ENCODE assay signal across 20 mouse cellular contexts in genomic region chr7:111256199-111256598, GRCm38 (mm10).
A peak's percentile ranks its signal among the peaks of the same experiment; 100 is the strongest.
DNase-seq lines count a peak whose midpoint lies in the region; ATAC-seq and TF ChIP-seq lines count a peak whose summit lies in the region.
"Had no signal": no experiment of that assay in that cellular context is flagged by ENCODE, and none has a peak within 500 bp of the region (broad histone marks: within the 10 kb centered on the region; RNA-seq: fewer than 3 reads in every experiment).

No protein-coding gene starts in this region.

- no peak for TF ChIP-seq EP300 in heart, adult 2 months (IDR thresholded peaks at IDR 0.05; ENCODE audit: insufficient read depth, low read depth, low read length)

- H3K4me3 ChIP-seq in heart, adult 2 months, result no peak overlapping the region
- H3K4me3 ChIP-seq in limb, embryonic 13.5 days, result no peak overlapping the region
- H3K4me3 ChIP-seq in limb, embryonic 10.5 days, result no peak overlapping the region
- H3K4me3 ChIP-seq: forebrain, embryonic 10.5 days; heart, embryonic 13.5 days; liver, embryonic 13.5 days; lung, embryonic 15.5 days had no signal

- no peak overlapping the region for H3K9ac ChIP-seq in heart, adult 2 months (ENCODE audit: low read depth, low read length)
- H3K9ac ChIP-seq in limb, embryonic 13.5 days, result no peak overlapping the region
- H3K9ac ChIP-seq: heart, embryonic 13.5 days; liver, embryonic 13.5 days; lung, embryonic 15.5 days had no signal

- H3K36me3 ChIP-seq in heart, adult 2 months (ENCODE audit: control insufficient read depth, insufficient read depth, low read length), result no peaks in the 10 kb centered on the region
- no peaks in the 10 kb centered on the region for H3K36me3 ChIP-seq in limb, embryonic 13.5 days
- H3K36me3 ChIP-seq in limb, embryonic 10.5 days, result no peaks in the 10 kb centered on the region
- H3K36me3 ChIP-seq: forebrain, embryonic 10.5 days; heart, embryonic 13.5 days; liver, embryonic 13.5 days; lung, embryonic 15.5 days had no signal

- ATAC-seq in limb, embryonic 13.5 days (ENCODE audit: low FRiP score, low read depth), result peak; percentile 67; the same call in 1 of the 2 replicates

- H3K9me3 ChIP-seq in limb, embryonic 13.5 days, result no peaks in the 10 kb centered on the region
- no peaks in the 10 kb centered on the region for H3K9me3 ChIP-seq in limb, embryonic 10.5 days (replicated peaks)
- H3K9me3 ChIP-seq: forebrain, embryonic 10.5 days; heart, embryonic 13.5 days; liver, embryonic 13.5 days; lung, embryonic 15.5 days had no signal

- H3K4me2 ChIP-seq in limb, embryonic 13.5 days (replicated peaks), result no peak overlapping the region
- H3K4me2 ChIP-seq: heart, embryonic 13.5 days; liver, embryonic 13.5 days; lung, embryonic 15.5 days; midbrain, embryonic 11.5 days had no signal

- no peaks in the 10 kb centered on the region for H3K27me3 ChIP-seq in heart, adult 2 months (ENCODE audit: control insufficient read depth, insufficient read depth, low read length)
- H3K27me3 ChIP-seq in limb, embryonic 13.5 days, result peaks cover 2% of the 10 kb centered on the region; the same call in 1 of the 2 replicates
- H3K27me3 ChIP-seq in limb, embryonic 10.5 days (ENCODE audit: low read depth, poor library complexity, severe bottlenecking), result no peaks in the 10 kb centered on the region
- H3K27me3 ChIP-seq: heart, embryonic 13.5 days; liver, embryonic 13.5 days; lung, embryonic 15.5 days had no signal

- no peaks in the 10 kb centered on the region for H3K4me1 ChIP-seq in heart, adult 2 months (ENCODE audit: control insufficient read depth, insufficient read depth, low read length)
- peaks cover 4% of the 10 kb centered on the region; the same call in 1 of the 2 replicates for H3K4me1 ChIP-seq in limb, embryonic 13.5 days
- H3K4me1 ChIP-seq in limb, embryonic 10.5 days, result no peaks in the 10 kb centered on the region
- H3K4me1 ChIP-seq: forebrain, embryonic 10.5 days; heart, embryonic 13.5 days; liver, embryonic 13.5 days had no signal

- H3K79me2 ChIP-seq in heart, adult 2 months (replicated peaks; ENCODE audit: control insufficient read depth, insufficient read depth, low read length), result no peaks in the 10 kb centered on the region

- no peak overlapping the region for H3K27ac ChIP-seq in heart, adult 2 months
- no peak overlapping the region for H3K27ac ChIP-seq in limb, embryonic 13.5 days
- no peak overlapping the region for H3K27ac ChIP-seq in limb, embryonic 10.5 days
- H3K27ac ChIP-seq: forebrain, embryonic 10.5 days; heart, embryonic 13.5 days; liver, embryonic 13.5 days; lung, embryonic 15.5 days had no signal

- no peak for TF ChIP-seq POLR2A in heart, adult 2 months (IDR thresholded peaks at IDR 0.05; ENCODE audit: insufficient read depth, low read depth, low read length)

- peak; percentile 13; the same call in 1 of the 2 replicates for TF ChIP-seq CTCF in heart, adult 2 months (IDR thresholded peaks at IDR 0.05)

- no peak for DNase-seq in heart, adult 2 months
- no peak for DNase-seq in heart, adult 18-20 months
- no peak for DNase-seq in limb, embryonic 10.5 days (ENCODE audit: low spot score)
- DNase-seq in 416B (ENCODE audit: low read depth), result peak; percentile 9
- peak; percentile 21 for DNase-seq in R1 (ENCODE audit: low read depth, low spot score)
- no peak for DNase-seq in T-cell, adult 2 months (ENCODE audit: low spot score)
- no peak for DNase-seq in kidney, adult 18-20 months
- DNase-seq: cerebellum, adult 11-12 months; cerebellum, postnatal 14 days; heart, postnatal 14 days; kidney, adult 9 months; kidney, postnatal 36 days; liver, embryonic 13.5 days; thymus, adult 2 months; thymus, postnatal 4 days had no signal

- WGBS in heart, adult 2 months, result 85% methylated on average over 2 of the region's 2 CpGs
- WGBS in limb, embryonic 13.5 days, result 47% methylated on average over 2 of the region's 2 CpGs
- WGBS in limb, embryonic 10.5 days, result 57% methylated on average over 2 of the region's 2 CpGs

- intact Hi-C loops in heart, adult 2 months (cut with DNase I), result no loop called here

Comparison
In these comparisons a context has a peak if more than half of its experiments do, and no peak if none do; other contexts are left out.
1. DNase-seq: peak in 416B (single experiment) and R1 (single experiment); none in heart, adult 2 months (0 of 2), heart, adult 18-20 months (0 of 2), limb, embryonic 10.5 days (single experiment), T-cell, adult 2 months (single experiment) and kidney, adult 18-20 months (single experiment).